Comparison of ENCODE assay signal across 9 mouse cellular contexts in genomic region chr1:157101122-157101865, GRCm38 (mm10). TPM values are rescaled to one million over a fixed set of nuclear protein-coding genes. Genes with fewer than 3 reads are reported as not detected.
A peak's percentile ranks its signal among the peaks of the same experiment; 100 is the strongest.
DNase-seq lines count a peak whose midpoint lies in the region; ATAC-seq and TF ChIP-seq lines count a peak whose summit lies in the region.
"Had no signal": no experiment of that assay in that cellular context is flagged by ENCODE, and none has a peak within 500 bp of the region (broad histone marks: within the 10 kb centered on the region; RNA-seq: fewer than 3 reads in every experiment).

No protein-coding gene starts in this region.

- H3K27ac ChIP-seq in forebrain, embryonic 14.5 days (ENCODE audit: low read depth, low read length), result peak overlapping the region; percentile 64; the same call in 1 of the 2 replicates
- peak overlapping the region; percentile 86 for H3K27ac ChIP-seq in hindbrain, embryonic 11.5 days (ENCODE audit: low read depth, low read length)
- H3K27ac ChIP-seq in liver, adult 2 months (replicated peaks; ENCODE audit: insufficient read depth, low read depth, low read length), result no peak overlapping the region; the same call in 1 of the 2 replicates

- no peak for TF ChIP-seq CTCF in liver, adult 2 months (IDR thresholded peaks at IDR 0.05; ENCODE audit: low read depth, low read length)

- 18% methylated on average over 19 of the region's 19 CpGs for WGBS in forebrain, embryonic 14.5 days
- 15% methylated on average over 19 of the region's 19 CpGs for WGBS in hindbrain, embryonic 11.5 days
- WGBS in liver, adult 2 months, result 39% methylated on average over 19 of the region's 19 CpGs

- no peaks in the 10 kb centered on the region for H3K36me3 ChIP-seq in forebrain, embryonic 14.5 days (ENCODE audit: control insufficient read depth, insufficient read depth, low read length)
- no peaks in the 10 kb centered on the region for H3K36me3 ChIP-seq in hindbrain, embryonic 11.5 days (ENCODE audit: control insufficient read depth, insufficient read depth, low read length)
- H3K36me3 ChIP-seq in liver, adult 2 months (ENCODE audit: control insufficient read depth, insufficient read depth, low read length), result no peaks in the 10 kb centered on the region

- no peaks in the 10 kb centered on the region for H3K79me2 ChIP-seq in liver, adult 2 months (ENCODE audit: control insufficient read depth, insufficient read depth, low read length)

- peak overlapping the region; percentile 36; the same call in 1 of the 2 replicates for H3K9ac ChIP-seq in forebrain, embryonic 14.5 days (ENCODE audit: low read length)
- H3K9ac ChIP-seq in hindbrain, embryonic 11.5 days (ENCODE audit: low read depth, low read length), result peak overlapping the region; percentile 52
- peak overlapping the region; percentile 15; the same call in 1 of the 2 replicates for H3K9ac ChIP-seq in liver, adult 2 months (ENCODE audit: low read depth, low read length)

- no peaks in the 10 kb centered on the region for H3K27me3 ChIP-seq in forebrain, embryonic 14.5 days (replicated peaks; ENCODE audit: control insufficient read depth, insufficient read depth, low read length)
- H3K27me3 ChIP-seq in hindbrain, embryonic 11.5 days (ENCODE audit: control insufficient read depth, insufficient read depth, low read length), result no peaks in the 10 kb centered on the region
- H3K27me3 ChIP-seq in liver, adult 2 months (ENCODE audit: control insufficient read depth, insufficient read depth, low read length), result no peaks in the 10 kb centered on the region

- H3K4me3 ChIP-seq in forebrain, embryonic 14.5 days (ENCODE audit: low read depth, low read length), result no peak overlapping the region
- H3K4me3 ChIP-seq in hindbrain, embryonic 11.5 days (ENCODE audit: low read depth, low read length), result peak overlapping the region; percentile 18
- H3K4me3 ChIP-seq in liver, adult 2 months (ENCODE audit: insufficient read depth, low read depth, low read length), result no peak overlapping the region

- peak overlapping the region; percentile 46 for H3K4me2 ChIP-seq in forebrain, embryonic 14.5 days (ENCODE audit: low read length)
- H3K4me2 ChIP-seq in hindbrain, embryonic 11.5 days (replicated peaks; ENCODE audit: low read depth, low read length), result peak overlapping the region; percentile 37

- ATAC-seq in forebrain, embryonic 14.5 days, result peak; percentile 91
- peak; percentile 92 for ATAC-seq in hindbrain, embryonic 11.5 days (ENCODE audit: low FRiP score)
- ATAC-seq in monocyte, adult 5-6 weeks (replicated peaks; ENCODE audit: insufficient number of reproducible peaks, low FRiP score, low TSS enrichment, poor library complexity, severe bottlenecking), result peak; percentile 60
- no peak for ATAC-seq in cerebellum, adult (ENCODE audit: insufficient number of reproducible peaks, low FRiP score, low TSS enrichment)

- peaks cover 4% of the 10 kb centered on the region for H3K4me1 ChIP-seq in forebrain, embryonic 14.5 days (ENCODE audit: control insufficient read depth, insufficient read depth, low read length)
- H3K4me1 ChIP-seq in hindbrain, embryonic 11.5 days (replicated peaks; ENCODE audit: control insufficient read depth, insufficient read depth, low read length), result peaks cover 3% of the 10 kb centered on the region
- H3K4me1 ChIP-seq in liver, adult 2 months (ENCODE audit: control insufficient read depth, insufficient read depth, low read length), result no peaks in the 10 kb centered on the region

- H3K9me3 ChIP-seq in forebrain, embryonic 14.5 days (replicated peaks; ENCODE audit: control insufficient read depth, low read length), result no peaks in the 10 kb centered on the region
- H3K9me3 ChIP-seq in hindbrain, embryonic 11.5 days (ENCODE audit: control insufficient read depth, low read length), result no peaks in the 10 kb centered on the region

- TF ChIP-seq POLR2A in liver, adult 2 months (IDR thresholded peaks at IDR 0.05; ENCODE audit: extremely low read depth, insufficient read depth, low read length), result no peak

- peak; percentile 21 for DNase-seq in CD4-positive helper T cell, adult 2 months (ENCODE audit: low read depth, low spot score)
- peak; percentile 67 for DNase-seq in MN1 (ENCODE audit: low spot score)
- DNase-seq in forebrain, embryonic 14.5 days (ENCODE audit: low spot score), result peak; percentile 75
- DNase-seq in hindbrain, embryonic 11.5 days (ENCODE audit: low spot score), result peak; percentile 74
- no peak for DNase-seq in liver, adult 2 months (ENCODE audit: extremely low read depth, low read depth, low spot score)
- no peak for DNase-seq in spleen, postnatal 4 days (ENCODE audit: low spot score in 2 of 2)

RNA-seq across cellular contexts. Expression of gene Tex35, which starts 7.2 kb away (rescaled TPM):
- not detected in 2 replicates for polyA plus RNA-seq in forebrain, embryonic 14.5 days (2014; fragmentation: Nextera tagmentation; extraction: Ambion mirVana)
- polyA plus RNA-seq in hindbrain, embryonic 11.5 days (2014; fragmentation: Nextera tagmentation; extraction: Ambion mirVana), result not detected in 2 replicates
- 0.09 TPM in 1 of 2 replicates, not detected in the other for total RNA-seq in liver, adult 2 months (2014; rRNA removed)
- polyA plus RNA-seq in liver, adult 2 months (2012; rRNA removed), result 0.11 and 0.12 TPM in 2 replicates
- not detected in 3 replicates for total RNA-seq in monocyte, adult 5-6 weeks (2017)
- polyA plus RNA-seq: large intestine, adult 2 months had no signal

Comparison
In these comparisons a context has a peak if more than half of its experiments do, and no peak if none do; other contexts are left out.
1. DNase-seq: peak in CD4-positive helper T cell, adult 2 months (single experiment), MN1 (single experiment), forebrain, embryonic 14.5 days (single experiment) and hindbrain, embryonic 11.5 days (single experiment); none in liver, adult 2 months (single experiment) and spleen, postnatal 4 days (0 of 2).
2. Peak in every context shown above with its lines, with median percentiles within 50 percentile points of each other: H3K9ac ChIP-seq.